Mouse (Mus musculus) layer of hippocampus, adult 9-11 months (tissue): ENCODE data around the gene Gsc2.

Source experiments
- DNase-seq: peaks from one replicate; pipeline ENCODE4 v3.0.0; 2022

The Gsc2 gene

DNA sequence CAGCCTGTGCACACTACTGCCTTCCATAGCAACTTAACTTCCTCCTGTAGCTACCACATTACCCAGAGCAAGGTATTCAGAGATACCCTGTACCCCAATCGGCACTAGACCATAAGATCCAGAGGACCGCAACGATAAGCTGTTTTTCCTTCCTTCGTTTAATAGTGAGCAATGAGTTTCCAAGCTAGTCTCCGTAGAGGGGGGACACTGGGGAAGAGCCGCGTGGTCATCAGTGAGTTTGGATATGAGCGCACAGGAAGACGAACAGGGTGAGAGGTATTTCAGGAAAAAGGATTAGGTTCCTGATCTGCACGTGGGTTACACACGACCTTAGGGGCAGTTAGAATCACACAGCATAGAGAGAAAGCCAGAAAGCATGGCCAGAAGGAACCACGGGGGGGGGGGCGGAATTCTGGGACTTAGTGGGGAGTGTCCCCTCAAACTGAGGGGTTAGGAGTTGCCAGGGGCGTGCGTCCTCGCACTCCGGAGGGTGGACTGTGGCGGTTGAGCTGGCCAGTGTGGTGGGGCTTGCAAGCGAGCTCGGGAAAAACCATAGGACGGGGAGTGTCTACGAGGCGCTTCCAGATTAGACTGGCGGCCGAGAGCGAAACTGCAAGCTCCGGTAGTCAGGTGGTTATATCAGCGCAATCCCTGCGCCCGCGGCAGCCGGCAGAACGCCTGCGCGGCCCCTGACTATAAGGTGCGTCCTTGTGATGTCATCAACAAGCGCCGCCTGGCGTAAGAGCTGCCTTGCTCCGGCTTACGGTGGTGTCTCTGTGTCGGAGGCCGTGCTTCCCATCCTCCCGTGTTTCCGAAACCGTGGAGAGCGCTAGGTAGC, 6.7 kb upstream of the Gsc2 start:
- peak; percentile 97 for DNase-seq

DNA sequence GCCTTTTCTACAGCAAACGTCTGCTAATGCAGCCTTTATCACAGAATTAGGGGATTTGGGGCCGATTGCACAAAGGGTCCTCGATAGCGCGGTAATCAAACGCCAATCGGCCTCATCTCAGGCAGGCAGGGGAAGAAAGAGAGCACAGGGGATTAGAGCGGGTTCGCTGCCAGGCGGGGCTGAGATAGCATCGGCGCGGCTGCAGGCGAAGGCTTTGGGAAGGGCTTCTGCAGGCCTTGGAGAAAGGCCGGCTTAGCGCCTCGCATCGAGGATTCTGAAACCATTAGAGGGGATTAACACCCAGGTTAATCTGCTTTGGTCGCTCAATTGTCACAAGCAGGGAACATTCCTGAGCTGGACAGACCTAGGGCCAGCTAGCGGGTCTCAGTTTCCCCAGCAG, 5.7 kb upstream of the Gsc2 start:
- no peak for DNase-seq

DNA sequence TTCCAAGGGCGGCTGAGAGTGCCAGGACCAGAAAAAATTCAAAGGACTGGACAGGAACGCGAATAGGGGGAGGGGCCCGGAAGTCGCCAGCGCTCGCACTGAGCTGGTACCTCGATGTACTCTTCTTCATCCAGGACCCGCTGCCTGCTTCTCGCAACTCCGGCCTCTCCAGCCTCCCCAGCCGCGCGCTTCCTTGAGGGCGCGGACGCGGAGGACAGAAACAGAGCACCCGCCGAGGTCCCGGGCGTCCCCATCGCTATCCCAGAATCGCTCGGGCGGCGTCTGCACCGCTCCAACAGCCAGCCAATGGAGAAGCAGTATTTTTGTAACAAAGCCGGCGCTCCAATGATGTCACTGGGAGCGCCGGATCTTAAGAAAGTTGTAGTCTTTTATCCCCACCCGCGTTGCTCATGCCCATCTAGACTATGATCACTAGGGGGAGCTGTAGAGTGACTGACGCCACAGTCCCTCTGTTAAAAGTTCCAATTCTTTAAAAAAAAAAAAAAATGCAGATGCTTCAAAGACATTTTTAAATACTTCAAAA, 3.7 kb downstream of the Gsc2 start, which contains the start of gene Ess2:
Gene Ess2 (minus strand): TSS at position 297 of the 544 bp plus-strand sequence.
- DNase-seq, result peak; percentile 96

DNA sequence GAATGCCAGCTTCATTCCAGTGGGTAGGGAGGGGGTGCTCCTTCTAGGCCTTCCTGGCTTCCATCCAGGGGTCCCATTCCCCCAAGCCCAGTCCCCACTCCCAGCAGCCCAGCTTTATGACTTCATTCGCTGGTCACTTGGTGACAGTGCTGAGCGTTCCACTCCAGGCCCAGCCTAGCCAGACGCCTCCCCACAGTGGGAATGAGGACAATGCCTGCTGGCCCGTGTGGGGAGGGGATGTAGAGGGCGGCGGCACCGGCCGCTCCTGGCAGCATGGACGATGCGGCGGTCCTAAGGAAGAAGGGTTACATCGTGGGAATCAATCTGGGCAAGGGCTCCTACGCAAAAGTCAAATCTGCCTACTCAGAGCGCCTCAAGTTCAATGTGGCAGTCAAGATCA, 16.4 kb downstream of the Gsc2 start, which contains the start of the genes Dgcr2 and Tssk2:
Gene Dgcr2 (minus strand): TSS at position 101 of the 400 bp plus-strand sequence.
Gene Tssk2 (plus strand): TSS at position 176 of the 400 bp plus-strand sequence.
- no peak for DNase-seq

DNA sequence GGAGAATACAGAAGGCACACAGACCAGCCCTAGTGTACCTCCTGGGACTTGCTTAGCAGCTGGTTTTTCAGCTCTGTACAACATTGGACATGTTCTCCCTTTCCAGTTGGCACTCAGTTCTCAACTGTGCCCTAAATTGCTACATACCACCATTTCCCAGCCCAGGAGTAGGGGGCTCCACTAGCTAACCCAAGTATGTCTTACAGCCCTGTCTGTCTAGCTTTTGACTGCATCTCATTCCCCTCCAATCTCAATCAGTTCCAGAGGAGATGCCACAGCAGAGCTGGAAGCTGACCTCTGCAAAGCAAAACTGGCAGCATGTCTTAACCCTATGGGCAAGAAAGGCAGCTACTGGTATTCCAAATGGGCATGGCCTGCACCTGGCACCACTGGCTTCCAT, 18.8 kb downstream of the Gsc2 start:
- no peak for DNase-seq

DNA sequence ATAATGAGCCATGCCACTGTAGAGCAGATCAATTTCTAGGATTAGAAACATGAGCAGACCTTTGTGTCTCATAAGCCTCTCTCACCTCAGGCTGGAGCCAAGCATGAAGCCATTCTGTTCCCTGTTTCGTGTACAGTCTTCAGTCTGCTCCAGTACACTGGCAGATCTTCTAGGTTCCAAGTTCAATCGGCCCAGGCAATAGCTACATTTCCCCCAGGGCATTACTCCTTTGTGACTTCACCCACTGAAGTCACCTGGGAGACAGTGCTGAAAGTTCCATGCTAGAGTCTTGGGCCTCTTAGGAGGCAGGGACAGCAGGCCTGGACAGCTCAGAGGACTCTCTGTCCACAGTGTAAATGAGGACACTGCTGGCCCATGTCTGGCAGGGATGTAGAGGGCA, 20.9 kb downstream of the Gsc2 start, which contains the start of gene Tssk1:
Gene Tssk1 (plus strand): TSS at position 301 of the 400 bp plus-strand sequence.
- DNase-seq, result no peak

DNA sequence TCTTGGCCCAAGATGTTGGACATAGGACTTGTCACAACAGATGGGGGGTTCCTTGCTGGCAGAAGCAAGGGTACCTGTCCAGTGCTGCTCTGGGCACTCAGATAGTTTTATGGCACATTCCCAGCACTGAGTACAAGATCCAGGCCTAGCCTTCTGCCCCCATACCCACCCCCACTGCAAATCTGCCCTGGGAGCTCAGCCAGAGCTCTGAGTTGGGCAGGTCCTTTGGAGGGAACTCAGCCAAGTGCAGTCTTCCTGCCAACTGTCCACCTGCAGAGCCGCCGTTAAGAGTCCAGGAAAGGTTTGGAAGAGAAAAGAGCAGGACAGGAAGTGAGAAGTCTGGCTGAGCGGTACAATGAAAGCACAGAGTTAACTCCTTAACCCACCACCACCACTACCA, 22.3 kb downstream of the Gsc2 start:
- no peak for DNase-seq

DNA sequence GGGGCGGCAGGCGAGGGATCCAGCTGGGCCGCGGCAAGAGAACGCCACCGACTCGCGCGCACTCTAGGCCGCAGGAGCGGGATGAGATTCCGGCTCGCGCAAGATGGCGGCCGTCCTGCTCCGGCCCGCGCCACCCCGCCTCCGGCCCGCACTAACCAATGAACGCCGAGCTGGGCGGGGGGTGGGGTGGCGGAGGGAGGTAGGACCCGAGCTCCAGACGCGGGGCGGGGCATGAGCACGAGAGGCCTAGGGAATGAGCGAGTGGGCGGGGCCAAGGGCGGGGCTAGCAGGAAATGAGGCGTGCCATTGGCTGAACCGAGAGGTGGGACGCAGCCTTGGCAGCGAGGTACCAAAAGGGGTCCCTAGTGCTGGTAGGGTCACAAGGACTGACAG, 23.3 kb downstream of the Gsc2 start, which contains the start of gene Gm20518:
Gene Gm20518 (minus strand): TSS at position 105 of the 393 bp plus-strand sequence.
- peak; percentile 99 for DNase-seq

DNA sequence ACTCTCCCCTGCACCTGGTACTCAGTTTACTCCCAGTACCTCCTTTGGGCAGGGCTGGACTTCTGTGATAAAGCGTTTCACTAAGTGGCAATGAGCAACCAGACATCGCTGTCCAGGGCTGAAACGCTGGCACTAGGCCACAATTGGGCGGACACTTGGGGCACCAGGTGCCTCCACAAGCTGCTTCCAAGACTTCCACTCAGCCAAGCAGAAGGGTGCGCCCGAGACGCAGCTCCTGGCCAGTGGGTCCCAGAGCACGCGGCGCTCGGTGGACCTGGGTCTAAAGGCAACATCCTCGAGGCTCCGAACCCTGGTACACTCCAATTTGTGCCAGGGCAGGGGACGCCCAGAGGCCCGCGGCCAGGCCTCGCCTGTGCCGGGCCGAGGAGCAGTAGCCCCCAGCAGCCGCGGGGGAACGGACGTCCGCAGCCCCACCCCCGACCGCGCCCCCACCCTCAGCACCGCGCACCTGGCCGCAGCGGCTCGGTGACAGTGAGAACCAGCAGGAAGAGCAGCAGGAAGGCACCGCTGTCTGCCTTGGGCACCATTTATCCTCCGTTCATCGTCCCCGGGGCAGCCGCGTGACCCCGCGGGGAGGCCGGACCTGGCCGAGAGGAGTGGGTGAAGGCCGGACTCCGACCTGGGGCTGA, 23.8 kb downstream of the Gsc2 start:
- DNase-seq, result peak; percentile 52

DNA sequence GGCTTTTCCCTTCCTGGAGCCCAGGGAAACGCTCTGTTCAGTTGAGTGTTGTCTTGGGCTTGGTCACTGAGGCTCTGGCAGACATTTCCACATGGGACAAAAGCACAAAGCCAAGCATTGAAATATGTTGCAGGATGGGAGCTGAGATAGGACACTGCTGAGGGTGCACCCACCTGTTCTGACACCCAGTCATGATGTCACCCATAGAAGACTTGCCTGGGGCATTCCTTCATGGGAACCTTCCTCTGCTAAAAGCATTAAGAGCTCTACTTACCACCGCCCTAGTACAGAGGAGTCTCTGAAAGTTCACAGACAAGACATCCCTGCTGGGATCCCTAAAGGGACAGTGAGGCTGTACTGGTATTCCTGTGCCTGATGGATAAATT, 24.5 kb downstream of the Gsc2 start:
- DNase-seq, result no peak

DNA sequence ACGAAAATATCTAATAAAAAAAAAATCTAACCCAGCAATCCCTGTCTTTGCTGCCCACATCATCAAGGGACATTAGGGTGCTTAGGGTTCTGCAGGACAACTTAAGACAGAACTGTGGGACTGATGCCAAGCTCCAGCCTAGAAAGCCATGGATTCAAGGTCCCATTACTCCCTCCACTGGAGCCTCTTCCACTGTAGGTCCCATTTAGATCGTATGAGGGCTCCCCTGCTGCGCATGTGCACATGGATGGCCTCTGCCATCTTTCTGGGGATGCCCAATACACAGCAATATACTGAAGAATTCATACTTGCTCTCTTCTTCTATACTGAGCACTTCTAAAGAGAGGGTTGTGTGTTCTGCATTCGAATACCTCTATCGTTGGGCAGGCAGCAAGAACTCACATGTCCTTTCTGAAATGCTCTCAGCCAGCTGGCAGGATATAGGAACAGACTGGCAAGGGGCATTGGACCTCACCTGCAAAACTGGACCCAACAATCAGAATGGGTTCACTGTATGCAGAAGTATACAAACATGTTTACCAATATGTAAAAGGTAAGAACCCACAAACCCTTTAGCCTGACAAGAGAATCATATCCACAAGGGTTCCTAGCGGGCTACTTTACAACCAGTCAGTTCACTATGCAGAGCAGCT, 25.0 kb downstream of the Gsc2 start:
- no peak for DNase-seq

DNA sequence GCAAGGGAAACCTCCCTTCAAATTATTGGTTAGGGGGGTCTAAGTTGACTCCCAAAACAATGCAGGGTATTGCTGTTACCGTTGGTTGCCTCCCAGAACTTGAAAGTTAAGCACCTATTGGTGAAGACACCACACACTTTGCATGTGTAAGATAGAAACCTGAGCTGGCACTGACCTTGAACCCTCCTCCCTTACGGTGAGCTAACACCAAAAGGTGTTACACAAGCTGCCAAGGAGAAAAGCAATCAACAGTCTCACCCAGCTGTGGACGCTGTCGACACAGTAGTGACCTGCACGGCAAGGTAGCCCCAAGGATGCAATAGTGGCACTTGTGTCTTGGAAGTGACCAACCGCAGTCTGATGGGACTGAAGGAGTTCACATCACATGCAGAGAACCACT, 30.7 kb downstream of the Gsc2 start:
- DNase-seq, result no peak

DNA sequence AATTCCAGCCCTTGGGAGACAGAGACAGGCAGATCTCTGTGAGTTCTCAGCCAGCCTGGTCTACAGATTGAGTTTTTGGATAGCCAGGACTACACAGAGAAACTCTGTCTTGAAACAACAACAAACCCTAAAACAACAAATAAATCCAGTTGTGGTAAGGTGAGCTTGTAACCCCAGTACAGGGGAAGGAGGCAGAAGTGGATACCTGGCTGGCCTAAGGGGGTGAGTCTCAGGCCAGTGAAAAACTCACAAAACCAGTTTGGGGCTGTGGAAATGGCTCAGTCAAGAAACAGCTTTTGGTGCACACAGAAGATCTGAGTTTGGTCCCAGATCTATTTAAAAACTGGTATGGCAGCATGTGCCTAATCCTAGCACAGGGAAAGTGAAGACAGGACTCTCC, 32.7 kb downstream of the Gsc2 start:
- no peak for DNase-seq

DNA sequence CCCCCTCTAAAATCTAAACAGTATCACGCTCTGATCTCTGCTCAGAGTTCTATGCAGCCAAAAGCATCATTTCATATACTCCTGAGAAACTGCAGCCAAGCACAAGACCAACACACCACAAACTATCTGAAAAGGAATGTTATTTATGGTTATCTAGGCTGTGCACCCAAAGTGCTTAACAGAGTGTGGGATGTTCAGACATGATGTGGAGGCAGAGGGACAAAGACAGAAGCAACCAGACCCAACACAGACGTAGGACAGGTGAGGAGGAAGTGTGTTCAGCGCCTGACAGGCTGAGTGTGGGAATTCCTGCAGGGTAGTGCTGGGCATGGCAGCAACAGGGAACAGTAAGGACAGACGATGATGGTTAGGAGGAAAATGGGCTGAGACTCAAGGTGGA, 35.3 kb downstream of the Gsc2 start:
- no peak for DNase-seq

DNA sequence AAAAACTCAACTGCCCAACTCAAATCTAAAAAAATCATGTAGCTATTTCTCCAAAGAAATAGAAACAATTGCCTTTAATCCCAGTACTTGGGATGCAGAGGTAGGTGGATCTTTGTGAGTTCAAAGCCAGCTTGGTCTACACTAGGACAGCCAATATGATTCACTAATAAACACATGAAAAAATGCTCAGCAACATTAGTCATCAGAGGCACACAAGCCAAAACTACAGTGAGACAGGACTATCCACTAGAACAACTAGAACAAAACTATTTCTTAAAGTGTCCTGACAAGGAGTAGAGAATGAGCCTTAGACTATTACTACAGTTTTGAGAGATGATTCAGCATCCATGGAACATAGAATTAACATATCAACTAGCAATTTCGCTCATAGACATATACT, 38.8 kb downstream of the Gsc2 start:
- DNase-seq, result no peak

DNA sequence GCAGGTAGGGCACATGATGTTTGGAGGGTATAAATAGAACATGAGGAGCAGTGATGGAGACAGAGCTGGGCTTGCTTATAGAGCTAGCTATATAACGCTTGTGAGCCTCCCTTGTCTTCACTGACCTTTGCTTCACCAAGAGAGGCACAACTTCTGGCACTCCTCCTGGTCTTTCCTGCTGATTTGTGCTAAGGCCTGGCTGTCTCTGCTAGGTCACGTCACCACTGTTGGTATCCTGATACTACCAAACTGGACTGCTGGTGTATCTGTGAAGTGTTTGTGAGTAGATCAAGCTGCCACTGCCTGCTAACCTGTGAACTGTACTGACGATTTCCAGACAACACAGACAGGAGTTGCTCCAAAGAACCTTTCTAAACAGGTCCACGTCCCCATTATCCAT, 39.7 kb downstream of the Gsc2 start:
- no peak for DNase-seq

DNA sequence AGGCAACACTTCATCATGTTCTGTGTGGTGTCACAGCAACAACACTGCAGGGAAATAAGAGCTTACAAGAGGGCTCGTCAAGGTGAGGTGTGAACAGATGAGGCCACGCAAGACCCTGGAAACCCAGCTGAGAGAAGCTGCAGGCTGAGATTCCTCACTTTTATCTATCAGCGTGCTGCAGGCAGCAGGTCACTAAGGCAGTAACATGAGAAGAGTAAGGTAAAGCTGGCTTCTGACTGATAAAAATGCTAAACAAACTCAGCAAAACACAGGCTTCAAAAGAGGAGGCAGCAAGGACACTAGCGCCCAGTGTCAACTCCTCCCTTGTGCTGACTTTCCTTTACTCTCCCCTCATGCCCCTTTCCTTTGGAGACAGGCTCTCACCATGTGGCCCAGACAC, 41.9 kb downstream of the Gsc2 start:
- DNase-seq, result no peak

DNA sequence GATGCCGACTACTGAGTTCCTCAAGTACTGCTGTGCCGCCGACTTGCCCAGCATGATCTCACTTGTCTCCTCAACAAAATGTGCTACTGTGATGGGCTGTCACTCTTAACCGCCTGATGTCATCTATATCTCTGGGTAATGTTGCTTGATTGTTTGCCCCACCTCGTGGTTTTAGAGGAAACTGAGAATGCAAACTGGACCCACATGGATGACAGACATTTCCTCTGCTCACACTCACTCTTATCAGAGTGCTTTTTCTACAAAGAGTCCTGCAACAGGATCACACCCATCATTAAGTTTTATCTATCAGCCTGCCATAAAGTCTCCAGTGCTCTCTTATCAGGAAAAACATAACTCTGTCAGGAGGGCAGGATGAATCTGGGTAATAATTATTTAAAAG, 43.6 kb downstream of the Gsc2 start:
- no peak for DNase-seq

DNA sequence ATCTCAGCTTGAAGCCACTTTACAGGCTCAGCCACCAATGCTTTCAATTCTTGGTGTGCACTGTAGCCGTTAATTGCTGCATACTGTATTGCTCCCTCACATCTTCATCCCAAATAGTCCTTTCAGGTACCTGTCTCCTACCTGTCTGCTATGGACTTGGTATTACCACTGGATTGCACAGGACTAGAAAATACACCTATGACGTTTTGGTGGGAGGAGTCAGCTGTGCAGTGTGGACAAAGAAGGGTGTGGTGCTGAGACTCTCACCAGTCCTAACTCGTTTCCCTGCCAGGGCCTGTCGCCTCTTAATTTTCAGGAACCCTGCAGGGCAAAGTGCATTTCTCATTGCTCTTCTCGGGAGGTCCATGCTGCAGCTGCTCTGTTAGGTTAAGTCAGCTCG, 49.1 kb downstream of the Gsc2 start:
- DNase-seq, result no peak

DNA sequence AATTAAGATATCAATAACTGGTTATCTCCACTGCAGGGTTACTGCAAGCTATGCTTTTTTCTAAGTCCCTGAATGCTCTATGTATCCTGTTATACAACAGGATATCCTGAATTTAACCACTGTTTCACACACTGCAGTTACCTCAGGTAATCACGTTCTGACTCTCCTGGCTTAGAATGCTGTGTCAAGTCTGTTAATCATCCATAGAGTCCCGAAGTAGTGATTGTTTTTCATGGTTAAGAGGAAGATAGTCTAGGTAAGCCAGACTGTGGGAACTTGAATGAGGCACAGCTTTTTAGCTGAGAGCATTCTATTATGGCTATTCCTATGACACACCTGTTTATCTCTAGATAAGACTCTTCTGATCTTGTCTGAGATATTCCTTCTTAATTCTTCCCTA, 49.6 kb downstream of the Gsc2 start:
- no peak for DNase-seq
